25 mouse cellular contexts compared by ENCODE assay signal in genomic region chr2:91383294-91383693, GRCm38 (mm10).
DNase-seq lines count a peak whose midpoint lies in the region; ATAC-seq and TF ChIP-seq lines count a peak whose summit lies in the region.
"Had no signal": no experiment of that assay in that cellular context is flagged by ENCODE, and none has a peak within 500 bp of the region (broad histone marks: within the 10 kb centered on the region; RNA-seq: fewer than 3 reads in every experiment).

No protein-coding gene starts in this region.

- H3K9ac ChIP-seq in embryonic facial prominence, embryonic 12.5 days = no peak overlapping the region
- no peak overlapping the region for H3K9ac ChIP-seq in midbrain, postnatal 0 days (replicated peaks; ENCODE audit: low read length, poor library complexity, severe bottlenecking)
- H3K9ac ChIP-seq: forebrain, embryonic 13.5 days; hindbrain, embryonic 14.5 days; limb, embryonic 13.5 days; liver, embryonic 12.5 days; midbrain, embryonic 13.5 days; neural tube, embryonic 12.5 days had no signal

- H3K4me1 ChIP-seq in embryonic facial prominence, embryonic 12.5 days = peaks cover 15% of the 10 kb centered on the region
- H3K4me1 ChIP-seq in embryonic facial prominence, embryonic 10.5 days = peaks cover 17% of the 10 kb centered on the region
- no peaks in the 10 kb centered on the region; the same call in 1 of the 2 replicates for H3K4me1 ChIP-seq in midbrain, postnatal 0 days (ENCODE audit: insufficient read depth, low read length)
- peaks cover 20% of the 10 kb centered on the region for H3K4me1 ChIP-seq in midbrain, embryonic 10.5 days
- H3K4me1 ChIP-seq: forebrain, embryonic 13.5 days had no signal

- TF ChIP-seq CTCF in midbrain, postnatal 0 days (IDR thresholded peaks at IDR 0.05) = no peak

- no peak for TF ChIP-seq POLR2A in myocyte (IDR thresholded peaks at IDR 0.05; ENCODE audit: insufficient read length, low read depth)

- no peak for DNase-seq in embryonic facial prominence, embryonic 10.5 days (ENCODE audit: low spot score)
- DNase-seq in midbrain, postnatal 0 days (ENCODE audit: low spot score) = peak; percentile 56
- DNase-seq in midbrain, embryonic 10.5 days (ENCODE audit: low spot score) = no peak
- DNase-seq in cerebellum, adult 9-10 months = peak; percentile 70
- DNase-seq in spleen, postnatal 10 days (ENCODE audit: low spot score in 2 of 2) = no peak
- DNase-seq: adrenal gland, postnatal 25 days; gastrocnemius, postnatal 36 days; heart, adult 2 months; heart, postnatal 36 days; kidney, adult 8-10 months; kidney, postnatal 10 days; layer of hippocampus, postnatal 36 days; lung, adult 18-20 months; right cerebral cortex, adult 18-20 months; thymus, adult 18-20 months; thymus, postnatal 4 days had no signal

- no peaks in the 10 kb centered on the region for H3K27me3 ChIP-seq in embryonic facial prominence, embryonic 12.5 days
- no peaks in the 10 kb centered on the region for H3K27me3 ChIP-seq in embryonic facial prominence, embryonic 10.5 days (replicated peaks; ENCODE audit: low read depth, poor library complexity, severe bottlenecking)
- H3K27me3 ChIP-seq in midbrain, postnatal 0 days (ENCODE audit: insufficient read depth, low read length) = no peaks in the 10 kb centered on the region
- no peaks in the 10 kb centered on the region for H3K27me3 ChIP-seq in midbrain, embryonic 10.5 days (ENCODE audit: low read depth, poor library complexity, severe bottlenecking)
- no peaks in the 10 kb centered on the region for H3K27me3 ChIP-seq in myocyte (ENCODE audit: control insufficient read depth, insufficient read depth, insufficient read length)
- H3K27me3 ChIP-seq: forebrain, embryonic 13.5 days; limb, embryonic 13.5 days; liver, embryonic 12.5 days; midbrain, embryonic 13.5 days; neural tube, embryonic 12.5 days had no signal

- no peak overlapping the region for H3K4me2 ChIP-seq in embryonic facial prominence, embryonic 12.5 days (replicated peaks)
- no peak overlapping the region for H3K4me2 ChIP-seq in midbrain, postnatal 0 days (ENCODE audit: low read depth, low read length, poor library complexity, severe bottlenecking)
- no peak overlapping the region for H3K4me2 ChIP-seq in myocyte (ENCODE audit: low read depth)
- H3K4me2 ChIP-seq: forebrain, embryonic 13.5 days; hindbrain, embryonic 14.5 days; limb, embryonic 13.5 days; liver, embryonic 12.5 days; midbrain, embryonic 13.5 days; neural tube, embryonic 12.5 days had no signal

- H3K79me2 ChIP-seq in myocyte (ENCODE audit: control insufficient read depth, insufficient read depth) = no peaks in the 10 kb centered on the region

- 81% methylated on average over 6 of the region's 6 CpGs for WGBS in embryonic facial prominence, embryonic 12.5 days
- 82% methylated on average over 6 of the region's 6 CpGs for WGBS in embryonic facial prominence, embryonic 10.5 days
- 66% methylated on average over 6 of the region's 6 CpGs for WGBS in midbrain, postnatal 0 days
- 88% methylated on average over 6 of the region's 6 CpGs for WGBS in midbrain, embryonic 10.5 days

- no peaks in the 10 kb centered on the region; the same call in 1 of the 2 replicates for H3K36me3 ChIP-seq in embryonic facial prominence, embryonic 12.5 days
- peaks cover 4% of the 10 kb centered on the region; the same call in 1 of the 2 replicates for H3K36me3 ChIP-seq in embryonic facial prominence, embryonic 10.5 days (replicated peaks)
- no peaks in the 10 kb centered on the region for H3K36me3 ChIP-seq in midbrain, postnatal 0 days (ENCODE audit: insufficient read depth, low read length)
- H3K36me3 ChIP-seq in midbrain, embryonic 10.5 days = no peaks in the 10 kb centered on the region
- no peaks in the 10 kb centered on the region for H3K36me3 ChIP-seq in myocyte (ENCODE audit: control insufficient read depth, insufficient read depth)
- H3K36me3 ChIP-seq: limb, embryonic 13.5 days; liver, embryonic 12.5 days; neural tube, embryonic 12.5 days had no signal

- H3K27ac ChIP-seq in embryonic facial prominence, embryonic 12.5 days = peak overlapping the region; percentile 2; the same call in 1 of the 2 replicates
- no peak overlapping the region for H3K27ac ChIP-seq in embryonic facial prominence, embryonic 10.5 days (replicated peaks)
- no peak overlapping the region for H3K27ac ChIP-seq in midbrain, postnatal 0 days (ENCODE audit: low read depth, low read length)
- H3K27ac ChIP-seq in midbrain, embryonic 10.5 days (replicated peaks) = no peak overlapping the region
- H3K27ac ChIP-seq: forebrain, embryonic 13.5 days; heart, adult 2 months; hindbrain, embryonic 14.5 days; limb, embryonic 13.5 days; liver, embryonic 12.5 days; midbrain, embryonic 13.5 days; neural tube, embryonic 12.5 days had no signal

- no peaks in the 10 kb centered on the region for H3K9me3 ChIP-seq in embryonic facial prominence, embryonic 12.5 days
- H3K9me3 ChIP-seq in embryonic facial prominence, embryonic 10.5 days = no peaks in the 10 kb centered on the region
- no peaks in the 10 kb centered on the region for H3K9me3 ChIP-seq in midbrain, postnatal 0 days (ENCODE audit: low read length)
- no peaks in the 10 kb centered on the region for H3K9me3 ChIP-seq in midbrain, embryonic 10.5 days (replicated peaks)
- H3K9me3 ChIP-seq: forebrain, embryonic 13.5 days; limb, embryonic 13.5 days; liver, embryonic 12.5 days; midbrain, embryonic 13.5 days; neural tube, embryonic 12.5 days had no signal

- no peak for ATAC-seq in embryonic facial prominence, embryonic 12.5 days (ENCODE audit: insufficient number of reproducible peaks, insufficient read depth, low FRiP score, low TSS enrichment)
- ATAC-seq in midbrain, postnatal 0 days (ENCODE audit: low FRiP score) = no peak
- no peak for ATAC-seq in CD4-positive, CD25-positive, alpha-beta regulatory T cell, adult 4 months
- ATAC-seq: forebrain, embryonic 13.5 days; liver, embryonic 12.5 days; midbrain, embryonic 13.5 days had no signal

- no peak overlapping the region for H3K4me3 ChIP-seq in embryonic facial prominence, embryonic 12.5 days
- H3K4me3 ChIP-seq in embryonic facial prominence, embryonic 10.5 days = no peak overlapping the region
- no peak overlapping the region for H3K4me3 ChIP-seq in midbrain, postnatal 0 days (ENCODE audit: low read depth, low read length)
- H3K4me3 ChIP-seq in midbrain, embryonic 10.5 days = no peak overlapping the region
- H3K4me3 ChIP-seq in myocyte = no peak overlapping the region
- H3K4me3 ChIP-seq: forebrain, embryonic 13.5 days; heart, adult 2 months; limb, embryonic 13.5 days; liver, embryonic 12.5 days; midbrain, embryonic 13.5 days; neural tube, embryonic 12.5 days had no signal

- no peak overlapping the region for H3ac ChIP-seq in myocyte (ENCODE audit: control insufficient read depth, insufficient read length)

TF ChIP-seq in myocyte, 11 proteins besides CTCF, POLR2A, EP300 and RAD21:
- peak in 1 of 3 experiments; percentile 83 for TF ChIP-seq MYOG (IDR thresholded peaks at IDR 0.05; ENCODE audit: control insufficient read depth in 1 of 3, insufficient read depth in 1 of 3, insufficient read length in 2 of 3, low read depth in 2 of 3)
- TF ChIP-seq SRF (IDR thresholded peaks at IDR 0.05; ENCODE audit: control insufficient read depth, insufficient read length, low read depth) = no peak
- TF ChIP-seq REST (IDR thresholded peaks at IDR 0.05; ENCODE audit: insufficient read depth, insufficient read length) = no peak
- TF ChIP-seq USF1 (IDR thresholded peaks at IDR 0.05; ENCODE audit: low read depth) = no peak
- no peak for TF ChIP-seq CEBPB (IDR thresholded peaks at IDR 0.05; ENCODE audit: insufficient read depth, poor library complexity, severe bottlenecking)
- peak; percentile 23 for TF ChIP-seq TCF12 (IDR thresholded peaks at IDR 0.05; ENCODE audit: insufficient read depth, poor library complexity, severe bottlenecking)
- peak; percentile 18 for TF ChIP-seq TCF3 (IDR thresholded peaks at IDR 0.05; ENCODE audit: insufficient read length, low read depth)
- TF ChIP-seq MAX (IDR thresholded peaks at IDR 0.05; ENCODE audit: low read depth) = no peak
- no peak for TF ChIP-seq E2F4 (IDR thresholded peaks at IDR 0.05; ENCODE audit: insufficient read depth)
- TF ChIP-seq MYOD1 (IDR thresholded peaks at IDR 0.05; ENCODE audit: control insufficient read depth in 1 of 3, insufficient read length in 2 of 3, low read depth in 2 of 3) = peak in 1 of 3 experiments; percentile 66
- no peak for TF ChIP-seq POLR2AphosphoS2 (IDR thresholded peaks at IDR 0.05; ENCODE audit: insufficient read length, low read depth)

Comparison
In these comparisons a context has a peak if more than half of its experiments do, and no peak if none do; other contexts are left out.
1. DNase-seq: peak in midbrain, postnatal 0 days (single experiment) and cerebellum, adult 9-10 months (single experiment); none in embryonic facial prominence, embryonic 10.5 days (single experiment), midbrain, embryonic 10.5 days (single experiment) and spleen, postnatal 10 days (0 of 2).